Mouse (Mus musculus) neutrophil, adult 83 days (primary cell): Measurements from ENCODE around the gene Sinhcaf. TPM values are rescaled to one million over a fixed set of nuclear protein-coding genes. Genes with fewer than 3 reads are reported as not detected.

ENCODE experiments used
- total RNA-seq, 2 experiments: library from RNA; stranded (reverse); gene quantifications; one replicate each; pipeline ENCODE4 v1.2.4; 2023

Sinhcaf gene
- total RNA-seq: 10 to 100 TPM; 10.9 to 13.5 TPM

GRCm38 (mm10) chr6:148946409-148946742, at the start of gene Sinhcaf:
Sinhcaf (minus strand) TSS chr6:148946467.

GRCm38 (mm10) chr6:148895773-148896506, 50.3 kb downstream of the Sinhcaf start, which contains the start of gene Caprin2:
Caprin2 (minus strand) TSS chr6:148896237.

Other genes starting within 250 kb of the Sinhcaf start
- gene Ipo8, start 115.0 kb downstream of the Sinhcaf start, total RNA-seq: 10 to 100 TPM; 13.0 to 18.6 TPM
- 1 to 10 TPM; 2.9 to 4.0 TPM for gene Caprin2, start 50.2 kb downstream of the Sinhcaf start, total RNA-seq
- 1 to 10 TPM in 1 of 2 experiments, under 1 TPM in 1; 0.57 to 1.2 TPM for gene Dennd5b, start 155.2 kb upstream of the Sinhcaf start, total RNA-seq
- not detected for gene Gm10203, start 183.7 kb upstream of the Sinhcaf start, total RNA-seq
- gene Etfbkmt, start 193.4 kb upstream of the Sinhcaf start, total RNA-seq: 1 to 10 TPM; 1.8 to 2.6 TPM
- 10 to 100 TPM; 51.3 to 53.9 TPM for gene Amn1, start 242.2 kb upstream of the Sinhcaf start, total RNA-seq